Mouse (Mus musculus) neural tube, embryonic 11.5 days (tissue): ENCODE measurements around the gene Arl2. TPM values are rescaled to one million over a fixed set of nuclear protein-coding genes. Genes with fewer than 3 reads are reported as not detected.
"Not testable (repeated sequence)": the region's sequence is repeated elsewhere in the genome, so short reads cannot be mapped to it uniquely, and the experiment has no call there.

Experiments used
- ATAC-seq: fragments of 200-750 bp; cut with Nextera tagmentation; 2 replicates; pipeline ENCODE4 v1.8.0; 2017; ENCODE audit warnings: moderate number of reproducible peaks, mild to moderate bottlenecking, moderate TSS enrichment, moderate library complexity; ENCODE audit not compliant: insufficient read depth, low FRiP score, low TSS enrichment
- DNase-seq: peaks from one replicate; pipeline ENCODE4 v3.0.0-alpha.2; 2015; ENCODE audit warnings: low spot score
- H3K27ac ChIP-seq: fragments of 300-500 bp; sonication (generic); 2 replicates; pipeline ENCODE4 v1.5.1; 2014; ENCODE audit warnings: low read depth, mild to moderate bottlenecking, low read length
- H3K27me3 ChIP-seq: fragments of 300-500 bp; sonication (generic); 2 replicates; pipeline ENCODE4 v1.6.1; 2014; ENCODE audit warnings: mild to moderate bottlenecking, low read length, mixed read lengths; ENCODE audit not compliant: control insufficient read depth, insufficient read depth
- H3K36me3 ChIP-seq: fragments of 300-500 bp; sonication (generic); 2 replicates; pipeline ENCODE4 v1.6.1; 2014; ENCODE audit warnings: mild to moderate bottlenecking, low read length, moderate library complexity, mixed read lengths; ENCODE audit not compliant: control insufficient read depth, insufficient read depth
- H3K4me1 ChIP-seq: fragments of 300-500 bp; sonication (generic); 2 replicates; pipeline ENCODE4 v1.6.1; 2014; ENCODE audit warnings: low read length, mixed read lengths; ENCODE audit not compliant: control insufficient read depth, insufficient read depth
- H3K4me2 ChIP-seq: fragments of 300-500 bp; sonication (generic); 2 replicates; pipeline ENCODE4 v1.6.1; 2014; ENCODE audit warnings: low read depth, mild to moderate bottlenecking, moderate library complexity
- H3K4me3 ChIP-seq: fragments of 300-500 bp; sonication (generic); 2 replicates; pipeline ENCODE4 v1.5.1; 2014; ENCODE audit warnings: low read depth, low read length
- H3K9ac ChIP-seq: fragments of 300-500 bp; sonication (generic); 2 replicates; pipeline ENCODE4 v1.6.1; 2014; ENCODE audit warnings: mild to moderate bottlenecking, low read length
- H3K9me3 ChIP-seq: fragments of 300-500 bp; sonication (generic); 2 replicates; pipeline ENCODE4 v1.6.1; 2016; ENCODE audit warnings: low read length; ENCODE audit not compliant: control insufficient read depth
- WGBS: fragments of 180-500 bp; shearing (Covaris S2); extraction: QIAGEN DNeasy Blood & Tissue Kit; methylation state at CpG from one replicate; pipeline ENCODE4 v1.1.7; 2014; 5-methylcytosine and 5-hydroxymethylcytosine counted together
- polyA plus RNA-seq: library from polyadenylated mRNA; unstranded; fragments of >200 nt; fragmentation: Nextera tagmentation; extraction: Ambion mirVana; gene quantifications from 2 replicates; pipeline ENCODE4 v1.2.1, GENCODE M21; 2014

Arl2 gene
- polyA plus RNA-seq, 1 experiment from 2014 or later, result 95.1 TPM

DNA sequence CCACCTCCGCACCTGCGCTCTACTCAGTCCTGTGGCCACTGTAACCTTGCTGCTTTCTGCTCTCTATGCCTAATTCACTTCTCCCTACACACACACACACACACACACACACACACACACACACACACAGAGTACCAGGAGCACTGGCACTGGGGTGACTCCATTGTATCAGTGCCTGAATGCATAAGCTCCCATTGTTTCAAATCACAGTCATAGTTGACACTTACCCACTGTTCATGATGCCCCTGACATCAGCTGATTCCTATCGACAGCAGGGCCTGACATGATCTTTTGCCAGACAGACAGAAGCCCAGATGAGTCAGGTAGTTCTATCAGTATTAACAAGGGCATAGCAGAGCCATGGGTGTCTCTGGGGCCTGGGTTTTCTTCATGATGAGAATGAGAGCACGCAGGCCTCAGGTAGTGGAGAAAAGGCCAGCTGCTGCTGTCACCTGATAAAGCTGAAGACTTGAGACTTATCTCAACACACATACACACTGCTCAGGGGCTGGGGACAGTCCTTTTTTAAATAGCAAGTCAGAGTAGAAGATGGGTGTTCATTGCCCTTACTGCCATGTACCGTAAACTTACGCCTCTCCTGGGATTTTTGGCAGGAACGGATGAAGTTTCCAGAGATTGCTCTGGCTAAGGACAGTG, 9.0 kb downstream of the Arl2 start:
- 86% methylated on average over 7 of the region's 7 CpGs for WGBS
- Histone ChIP-seq H3K27me3 (no peaks in the 10 kb centered on the region), H3K27ac (no peak overlapping the region), H3K4me2 (no peak overlapping the region), H3K36me3 (peaks cover 2% of the 10 kb centered on the region), H3K9me3 (no peaks in the 10 kb centered on the region), H3K4me3 (no peak overlapping the region), H3K9ac (no peak overlapping the region; the same call in 1 of the 2 replicates), H3K4me1 (no peaks in the 10 kb centered on the region)
- ATAC-seq (no peak), DNase-seq (no peak)

DNA sequence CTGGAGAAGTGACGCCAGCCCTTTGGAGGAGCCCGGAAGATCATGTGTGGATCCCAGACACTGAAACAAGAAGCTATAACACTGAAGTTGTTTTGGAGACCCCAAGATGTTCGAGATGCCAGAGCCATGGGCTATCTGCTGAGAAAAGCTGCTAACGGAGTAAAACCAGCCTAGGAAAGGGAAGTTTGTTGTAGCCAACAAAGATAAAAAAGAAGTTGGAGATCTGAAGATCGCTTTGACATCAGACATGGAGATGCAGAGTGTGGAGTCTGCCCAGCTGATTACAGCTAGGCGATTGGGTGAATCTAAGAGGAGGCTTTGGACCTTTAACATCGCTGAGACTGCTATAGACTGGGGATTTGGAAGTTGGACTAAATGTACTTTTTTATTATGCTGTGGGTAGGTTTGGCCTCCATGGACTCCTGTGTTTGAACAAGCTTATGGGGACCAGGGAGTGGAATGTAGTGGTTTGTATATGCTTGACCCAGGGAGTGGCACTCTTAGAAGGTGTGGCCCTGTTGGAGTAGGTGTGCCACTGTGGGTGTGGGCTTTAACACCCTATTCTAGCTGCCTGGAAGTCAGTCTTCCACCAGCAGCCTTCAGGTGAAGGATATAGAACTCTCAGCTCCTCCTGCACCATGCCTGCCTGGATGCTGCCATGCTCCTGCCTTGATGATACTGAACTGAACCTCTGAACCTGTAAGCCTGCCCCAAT, 10.8 kb downstream of the Arl2 start:
- H3K36me3 ChIP-seq, result not testable (repeated sequence)

DNA sequence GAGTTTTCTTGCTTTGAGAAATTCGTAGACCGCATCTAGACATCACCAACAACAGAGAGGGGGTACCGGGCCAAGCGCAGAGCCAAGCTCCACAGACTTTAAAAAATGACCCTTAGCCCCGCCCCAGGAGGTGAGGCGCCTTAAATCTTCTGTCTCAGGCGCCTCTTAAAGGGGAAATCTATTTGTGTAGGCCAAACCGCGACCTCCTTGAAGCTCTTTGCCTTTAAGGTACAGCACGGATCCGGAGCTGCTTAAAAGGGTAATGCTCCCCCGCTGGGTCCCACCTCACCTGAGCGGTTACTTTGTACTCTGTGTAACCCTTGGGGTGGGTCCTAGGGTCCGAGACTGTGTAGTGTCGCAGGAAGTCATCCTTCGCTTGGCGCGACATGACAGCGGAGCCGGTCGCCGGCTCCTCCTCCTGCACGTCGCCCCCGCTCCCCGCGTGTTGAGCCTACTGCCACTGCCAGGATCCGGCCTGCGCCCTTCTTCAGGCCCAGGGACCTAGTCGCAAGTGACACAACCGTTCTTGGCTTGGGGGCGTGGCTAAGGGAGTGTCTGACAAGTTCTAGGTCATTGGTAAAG, 13.5 kb downstream of the Arl2 start, which contains the start of gene Snx15:
TSS of gene Snx15 (minus strand) at position 545 of the 582 bp plus-strand sequence.
- WGBS, result under 1% methylated on average over 32 of the region's 32 CpGs
- peak; percentile 81 for ATAC-seq
- Histone ChIP-seq H3K9ac (peak within 1 kb of the TSS; percentile 56), H3K36me3 (no peaks in the 10 kb centered on the region), H3K4me2 (peak within 1 kb of the TSS; percentile 48), H3K4me1 (no peaks in the 10 kb centered on the region), H3K27ac (peak within 1 kb of the TSS; percentile 40; the same call in 1 of the 2 replicates), H3K9me3 (no peaks in the 10 kb centered on the region; the same call in 1 of the 2 replicates), H3K4me3 (peak within 1 kb of the TSS; percentile 38), H3K27me3 (no peaks in the 10 kb centered on the region)
- DNase-seq, result peak; percentile 92

More for the DNA sequence above, 10.8 kb downstream of the Arl2 start:
- H3K4me3 ChIP-seq, H3K4me2 ChIP-seq, DNase-seq, H3K9ac ChIP-seq, ATAC-seq, H3K27me3 ChIP-seq, H3K9me3 ChIP-seq, H3K27ac ChIP-seq, H3K4me1 ChIP-seq: not testable (repeated sequence)
- WGBS, result 76% methylated on average over 7 of the region's 7 CpGs

DNA sequence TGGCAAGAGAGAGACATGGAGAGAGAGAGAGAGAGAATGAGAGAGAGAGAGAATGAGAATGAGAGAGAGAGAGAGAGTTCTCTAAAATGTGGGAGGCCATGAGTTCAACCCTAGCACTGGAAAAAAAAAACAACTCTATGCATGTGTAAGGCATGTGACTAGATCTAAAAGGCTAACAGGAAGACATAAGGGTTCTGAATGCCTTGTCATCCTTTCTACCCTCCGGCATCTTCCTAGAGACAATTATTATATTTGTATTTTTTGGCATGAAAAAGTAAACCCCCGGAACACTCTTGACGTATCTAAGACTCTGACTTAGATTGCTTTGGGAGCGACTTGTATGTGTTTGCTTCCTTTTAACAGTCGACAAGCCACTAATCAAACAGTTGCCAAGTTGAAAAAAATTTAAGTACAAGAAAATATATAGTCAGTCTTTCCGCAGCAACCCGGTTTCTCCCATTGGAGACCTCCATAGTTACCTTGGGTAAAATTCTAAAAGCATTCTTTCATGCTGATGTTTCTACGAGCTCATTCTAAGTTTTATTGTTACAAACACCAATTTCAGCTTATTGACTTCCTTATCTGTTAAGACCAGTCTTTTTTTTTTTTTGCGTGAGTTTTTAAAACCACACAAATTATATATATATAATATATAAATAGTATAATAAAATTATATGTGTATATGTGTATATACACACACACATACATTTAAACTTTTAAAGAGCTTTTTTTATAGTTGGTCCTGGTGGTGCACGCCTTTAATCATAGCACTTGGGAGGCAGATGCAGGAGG, 14.4 kb downstream of the Arl2 start:
- DNase-seq (no peak), ATAC-seq (no peak)
- no peak overlapping the region for H3K27ac ChIP-seq

DNA sequence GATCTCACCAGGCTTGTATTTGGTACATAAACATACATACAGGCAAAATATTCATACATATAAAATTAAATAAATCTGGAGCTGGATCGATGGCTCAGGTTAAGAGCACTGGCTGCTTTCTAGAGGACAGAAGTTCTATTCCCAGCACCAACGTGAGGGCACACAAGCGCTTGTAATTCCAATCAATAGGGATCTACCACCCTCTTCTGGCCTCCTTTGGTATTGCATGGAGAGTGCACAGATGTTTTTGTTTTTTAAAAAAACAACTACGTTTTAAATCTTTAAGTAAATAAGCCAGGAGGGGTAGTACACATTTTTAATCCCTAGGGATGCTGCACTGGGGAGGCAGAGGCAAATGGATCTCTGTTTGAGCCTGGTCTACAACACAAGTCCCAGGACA, 15.1 kb downstream of the Arl2 start:
- no peaks in the 10 kb centered on the region for H3K36me3 ChIP-seq
- no peak overlapping the region for H3K27ac ChIP-seq
- no peak overlapping the region for H3K4me3 ChIP-seq
- ATAC-seq (no peak), DNase-seq (peak; percentile 39)
- no peaks in the 10 kb centered on the region; the same call in 1 of the 2 replicates for H3K9me3 ChIP-seq
- H3K9ac ChIP-seq, result no peak overlapping the region
- no peaks in the 10 kb centered on the region for H3K27me3 ChIP-seq
- H3K4me1 ChIP-seq, result no peaks in the 10 kb centered on the region
- H3K4me2 ChIP-seq, result no peak overlapping the region
- 24% methylated on average over 4 of the region's 4 CpGs for WGBS

More for the DNA sequence above, 14.4 kb downstream of the Arl2 start:
- H3K27me3 ChIP-seq, result no peaks in the 10 kb centered on the region
- no peaks in the 10 kb centered on the region for H3K4me1 ChIP-seq
- no peaks in the 10 kb centered on the region for H3K36me3 ChIP-seq
- 76% methylated on average over 10 of the region's 10 CpGs for WGBS
- H3K4me3 ChIP-seq, result peak overlapping the region; percentile 38
- peak overlapping the region; percentile 56; the same call in 1 of the 2 replicates for H3K9ac ChIP-seq
- no peaks in the 10 kb centered on the region; the same call in 1 of the 2 replicates for H3K9me3 ChIP-seq
- peak overlapping the region; percentile 48 for H3K4me2 ChIP-seq

DNA sequence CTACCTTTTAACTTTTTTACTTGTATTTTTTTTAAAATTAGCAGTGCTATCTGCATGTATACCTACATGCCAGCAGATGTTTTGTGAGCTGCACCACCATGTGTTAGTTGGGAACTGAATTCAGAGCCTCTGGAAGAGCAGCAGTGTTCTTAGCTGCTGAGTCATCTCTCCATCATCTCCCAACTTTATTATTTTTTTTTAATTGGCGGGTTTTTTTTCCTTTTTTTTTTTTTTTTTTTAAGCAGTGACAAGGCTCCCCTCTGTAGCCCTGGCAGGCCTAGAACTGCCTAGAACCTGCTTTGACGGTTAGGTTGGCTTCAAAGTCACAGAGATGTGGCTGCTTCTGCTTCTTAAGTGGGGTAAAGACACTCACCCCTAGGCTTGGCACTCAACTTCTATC, 16.4 kb downstream of the Arl2 start:
- H3K4me3 ChIP-seq, result no peak overlapping the region
- no peak overlapping the region for H3K9ac ChIP-seq
- no peaks in the 10 kb centered on the region for H3K27me3 ChIP-seq
- H3K4me2 ChIP-seq, result no peak overlapping the region
- ATAC-seq (no peak), DNase-seq (no peak)
- no peaks in the 10 kb centered on the region; the same call in 1 of the 2 replicates for H3K9me3 ChIP-seq
- no peaks in the 10 kb centered on the region for H3K36me3 ChIP-seq
- 83% methylated on average over 2 of the region's 2 CpGs for WGBS
- no peaks in the 10 kb centered on the region for H3K4me1 ChIP-seq
- no peak overlapping the region for H3K27ac ChIP-seq

DNA sequence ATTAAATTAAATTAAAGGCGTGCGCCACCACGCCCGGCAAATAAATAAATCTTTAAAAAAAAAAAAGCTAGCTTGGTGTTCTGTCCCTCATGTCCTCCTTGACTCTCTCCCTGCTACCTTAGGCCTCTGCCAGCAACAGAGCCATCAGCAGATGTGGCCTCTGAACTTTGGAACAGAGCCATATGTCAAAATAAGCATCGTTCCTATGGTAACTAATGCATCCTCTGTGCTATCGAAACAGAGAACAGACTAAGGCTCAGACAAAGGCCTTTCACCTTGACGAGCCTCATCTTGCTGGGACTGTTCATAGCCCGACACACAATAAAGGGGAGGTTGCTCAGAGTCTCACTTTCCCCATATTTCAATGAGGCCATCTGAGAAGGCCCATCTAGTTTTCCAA, 18.0 kb downstream of the Arl2 start:
- no peaks in the 10 kb centered on the region for H3K36me3 ChIP-seq
- H3K4me2 ChIP-seq, result no peak overlapping the region
- H3K4me1 ChIP-seq, result no peaks in the 10 kb centered on the region
- DNase-seq (no peak), ATAC-seq (no peak)
- no peaks in the 10 kb centered on the region; the same call in 1 of the 2 replicates for H3K9me3 ChIP-seq
- H3K4me3 ChIP-seq, result no peak overlapping the region
- no peak overlapping the region for H3K9ac ChIP-seq
- peak overlapping the region; percentile 62 for H3K27ac ChIP-seq
- WGBS, result 65% methylated on average over 8 of the region's 8 CpGs
- no peaks in the 10 kb centered on the region for H3K27me3 ChIP-seq

DNA sequence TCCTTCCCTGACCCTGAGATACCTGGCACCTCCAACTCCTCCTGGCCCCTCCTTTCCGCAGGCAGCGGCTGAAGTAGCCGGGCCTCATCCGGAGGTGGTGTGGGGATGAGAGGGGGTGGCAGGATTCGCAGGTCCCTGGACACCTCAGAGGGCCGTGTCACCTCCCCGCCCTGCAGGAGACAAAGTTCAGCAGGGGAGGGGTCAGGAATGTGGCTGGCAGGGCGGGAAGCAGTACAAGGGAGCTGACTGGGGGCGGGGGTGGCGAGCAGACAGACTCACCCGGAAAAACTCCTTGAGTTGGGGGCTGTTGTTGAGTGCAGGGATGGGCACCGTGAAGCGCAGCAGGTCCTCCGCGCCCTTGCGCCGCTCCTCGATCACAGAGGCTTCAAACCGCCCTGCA, 19.6 kb downstream of the Arl2 start:
- no peaks in the 10 kb centered on the region for H3K27me3 ChIP-seq
- H3K27ac ChIP-seq, result no peak overlapping the region
- ATAC-seq (no peak), DNase-seq (no peak)
- H3K4me2 ChIP-seq, result no peak overlapping the region
- no peak overlapping the region for H3K4me3 ChIP-seq
- WGBS, result 29% methylated on average over 18 of the region's 19 CpGs
- no peaks in the 10 kb centered on the region for H3K36me3 ChIP-seq
- no peak overlapping the region for H3K9ac ChIP-seq
- H3K4me1 ChIP-seq, result peaks cover 4% of the 10 kb centered on the region; the same call in 1 of the 2 replicates
- no peaks in the 10 kb centered on the region; the same call in 1 of the 2 replicates for H3K9me3 ChIP-seq
